Mouse (Mus musculus): Measurements from ENCODE around the gene Inhbe.

Inhbe gene

DNA sequence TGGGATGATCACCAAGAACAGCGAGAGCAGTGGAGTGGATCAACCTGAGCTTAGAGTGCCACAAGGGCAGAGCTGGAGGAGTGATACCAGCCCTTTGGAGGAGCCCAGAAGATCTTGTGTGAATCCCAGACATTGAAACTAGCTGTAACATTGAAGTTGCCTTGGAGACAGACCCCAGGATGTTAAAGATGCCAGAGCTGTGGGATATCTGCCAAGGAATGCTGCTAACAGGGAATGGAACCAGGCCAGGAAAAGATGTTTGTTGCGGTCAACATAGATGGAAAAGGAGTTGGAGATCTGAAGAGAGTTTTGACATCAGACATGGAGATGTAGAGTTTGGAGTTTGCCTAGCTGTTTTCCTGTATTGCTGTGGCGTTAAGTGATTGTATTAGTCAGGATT, 8.0 kb downstream of the Inhbe start:
- no peak for DNase-seq (ENCODE audit: low read depth, low spot score)

DNA sequence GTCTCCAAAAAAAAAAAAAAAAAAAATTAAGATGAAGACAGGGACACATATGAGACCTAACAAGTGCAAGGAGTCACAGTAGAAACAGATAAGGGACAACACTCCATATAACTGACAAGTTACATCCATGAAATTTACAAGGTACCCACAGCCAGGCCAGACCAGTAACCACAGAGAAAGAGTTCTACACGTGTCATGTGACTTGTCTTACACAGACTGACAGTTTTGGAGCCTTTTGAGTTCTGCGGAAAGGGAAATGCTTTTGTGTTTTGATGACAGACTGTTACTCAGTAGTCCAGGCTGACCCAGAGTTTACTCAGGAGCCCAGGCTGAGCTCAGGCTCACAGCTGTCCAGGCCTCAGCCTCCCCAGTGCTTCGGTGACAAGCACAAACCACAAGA, 11.2 kb downstream of the Inhbe start:
- no peak for DNase-seq (ENCODE audit: low read depth, low spot score)

DNA sequence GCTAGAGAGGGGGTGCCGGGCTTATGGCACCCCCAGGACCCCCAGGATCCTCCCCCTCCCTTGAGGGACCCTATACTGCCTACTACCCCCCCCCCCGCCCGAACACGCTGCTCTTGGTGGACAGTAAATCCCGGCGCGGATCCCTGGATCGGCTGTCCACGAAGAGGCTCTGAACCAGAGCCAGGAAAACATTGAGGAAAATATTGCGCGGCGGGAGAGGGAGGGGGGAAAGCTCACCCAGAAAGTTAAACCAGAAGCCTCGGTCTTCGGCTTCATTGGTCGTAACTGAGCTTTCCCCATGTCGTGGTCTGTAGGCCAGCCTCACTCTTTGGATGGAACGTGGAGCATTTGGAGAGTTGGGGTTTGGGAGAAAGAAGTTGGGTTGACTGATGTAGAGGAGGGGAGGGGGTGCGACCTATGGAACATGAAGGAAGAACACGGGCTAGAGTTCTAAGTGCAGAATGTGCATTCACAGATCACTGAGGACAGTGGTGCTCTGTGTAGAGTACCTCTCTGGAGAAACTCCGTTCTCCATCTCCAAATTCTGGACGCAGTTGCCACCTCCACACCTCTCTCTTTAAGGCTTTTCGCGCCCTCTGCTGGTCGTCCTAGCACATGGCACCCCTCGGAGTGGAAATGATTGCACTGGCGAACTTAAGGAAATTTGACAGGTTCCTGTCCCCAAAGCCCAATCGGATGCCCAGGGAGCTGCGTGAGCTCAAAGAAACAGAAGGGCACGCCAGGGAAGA, 12.1 kb downstream of the Inhbe start, which contains the start of gene Gli1:
TSS of gene Gli1 (minus strand) at position 84 of the 749 bp plus-strand sequence.
- peak; percentile 94 for DNase-seq (ENCODE audit: low read depth, low spot score)

DNA sequence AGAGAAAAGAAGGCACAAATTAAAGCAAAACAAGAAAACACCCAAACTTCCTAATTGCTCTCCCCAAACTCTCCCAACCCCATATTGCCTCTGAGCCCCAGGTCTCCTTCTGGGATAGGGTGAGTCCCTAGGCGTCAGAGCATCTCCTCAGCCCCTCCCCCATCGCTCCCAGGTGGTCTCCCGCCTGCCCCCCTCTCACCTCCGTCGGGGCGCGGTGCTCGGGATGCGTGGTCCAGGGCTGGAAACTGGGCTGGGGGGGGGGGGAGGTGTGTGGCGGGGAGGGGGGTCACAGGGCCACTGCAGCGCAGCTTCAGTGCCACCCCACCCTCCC, 12.9 kb downstream of the Inhbe start:
- no peak for DNase-seq (ENCODE audit: low read depth, low spot score)

DNA sequence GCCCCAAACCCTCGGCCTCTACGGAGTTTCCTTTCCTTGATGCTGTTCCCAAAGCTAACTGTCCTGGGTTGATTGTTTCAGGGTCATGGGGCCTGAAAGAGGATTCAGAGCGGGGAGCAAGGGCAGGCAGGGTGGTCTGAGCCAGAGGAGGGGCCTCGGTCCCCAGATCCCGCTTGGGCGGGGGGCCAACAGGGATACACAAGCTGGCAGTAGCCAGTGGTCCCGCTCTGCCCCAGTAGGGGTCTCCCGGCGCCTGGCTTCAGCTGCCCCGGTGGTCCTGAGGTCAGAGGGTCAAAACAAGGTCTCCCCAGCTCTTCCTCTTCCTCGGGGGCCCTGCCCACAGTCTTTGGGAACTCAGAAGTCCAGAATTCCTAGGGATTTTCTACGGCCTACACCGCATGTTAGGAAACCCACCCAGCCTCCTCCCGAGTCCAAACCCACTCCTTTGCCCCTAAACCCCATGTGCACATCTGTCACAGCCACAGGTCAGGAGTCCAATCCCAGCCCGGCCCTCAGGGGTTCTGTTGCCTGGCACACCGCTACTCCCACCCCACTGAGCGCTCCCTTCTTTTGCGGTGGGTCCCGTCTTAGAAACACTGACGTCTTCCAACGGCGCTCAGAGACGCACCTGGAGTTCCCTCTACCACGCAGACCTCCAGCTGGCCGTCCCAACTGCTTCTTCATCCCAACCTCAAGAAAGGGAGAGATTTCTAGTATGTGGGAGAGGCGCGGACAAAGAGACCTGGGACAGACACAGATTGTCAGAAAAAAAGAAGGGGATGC, 13.4 kb downstream of the Inhbe start:
- no peak for DNase-seq (ENCODE audit: low read depth, low spot score)

DNA sequence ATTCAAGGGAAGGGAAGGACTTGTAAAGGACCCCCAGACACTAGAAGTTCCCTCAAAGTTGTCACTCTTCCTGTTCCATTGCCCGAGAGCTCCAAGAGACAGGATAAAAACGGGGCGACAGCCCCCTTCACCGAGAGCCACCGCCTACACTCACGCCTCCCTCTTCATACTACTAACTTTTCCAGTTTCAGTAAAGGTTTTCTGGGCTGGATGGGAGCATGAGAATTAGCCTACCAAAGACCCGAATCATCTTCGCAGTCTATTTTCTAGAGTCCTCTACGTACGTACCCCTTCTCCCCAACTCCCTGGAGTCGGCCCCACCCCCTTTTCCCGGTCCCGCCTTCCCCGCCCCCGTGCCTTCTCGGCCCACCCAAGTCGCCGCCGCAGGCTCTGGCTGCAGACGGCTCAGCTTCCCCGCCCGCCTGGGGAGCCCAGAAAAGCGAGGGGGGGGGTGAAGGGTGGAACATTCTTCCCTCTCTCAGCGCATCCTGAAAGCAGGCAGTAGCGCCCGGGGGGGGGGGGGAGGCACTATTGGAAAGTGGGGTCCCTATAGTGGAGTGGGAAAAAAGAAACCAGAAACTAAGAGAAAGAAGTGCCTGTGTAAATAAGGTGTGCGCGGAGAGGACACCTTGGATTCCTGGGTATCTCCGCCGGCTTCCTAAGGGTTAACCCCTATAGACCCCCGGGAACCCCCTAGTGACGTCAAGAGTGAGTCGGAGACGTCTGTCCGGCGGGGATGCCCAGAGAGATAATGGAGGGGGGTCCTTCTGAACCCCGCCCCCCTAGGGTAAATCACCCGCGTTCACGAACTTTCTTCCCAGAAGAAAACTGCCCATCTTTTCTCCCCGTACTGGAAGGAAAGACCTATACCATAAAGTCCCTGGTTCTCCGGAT, 14.3 kb downstream of the Inhbe start:
- peak; percentile 74 for DNase-seq (ENCODE audit: low read depth, low spot score)

DNA sequence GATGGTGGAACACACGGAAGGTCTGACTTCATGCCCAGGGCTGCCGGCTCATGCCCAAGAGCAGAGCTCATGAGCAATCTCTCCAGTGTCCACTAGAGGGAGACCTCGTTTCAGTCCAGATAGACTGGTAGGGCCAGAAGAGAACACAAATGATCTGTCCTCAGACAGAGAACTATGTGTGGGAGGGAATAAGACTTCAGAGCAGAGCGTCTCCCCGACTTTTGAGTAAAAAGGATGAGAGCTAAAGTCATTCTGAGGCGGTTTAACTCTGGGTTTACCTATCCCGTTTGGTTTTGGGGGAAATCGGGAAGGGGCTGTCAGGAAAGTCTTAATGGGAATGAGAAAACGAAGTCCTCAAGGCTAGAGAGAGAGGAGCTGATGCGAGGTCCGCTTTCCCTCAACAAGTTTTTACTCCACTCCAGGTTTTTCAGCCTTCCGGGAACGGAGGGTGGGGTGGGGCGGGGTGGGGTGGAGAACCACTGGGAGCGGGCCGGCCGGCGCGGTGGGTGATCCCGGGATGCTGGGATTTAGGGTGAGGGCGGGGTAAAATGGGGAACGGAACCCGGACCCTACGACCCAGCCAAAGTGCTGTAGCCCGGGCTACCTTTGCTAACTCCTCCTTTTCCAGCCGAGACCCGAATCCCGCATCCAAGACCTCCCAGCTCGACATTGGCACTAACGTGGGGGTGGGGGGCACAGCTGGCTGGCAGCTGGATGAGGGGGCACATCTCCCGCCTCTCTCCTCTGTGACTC, 15.1 kb downstream of the Inhbe start:
- peak; percentile 94 for DNase-seq (ENCODE audit: low read depth, low spot score)

DNA sequence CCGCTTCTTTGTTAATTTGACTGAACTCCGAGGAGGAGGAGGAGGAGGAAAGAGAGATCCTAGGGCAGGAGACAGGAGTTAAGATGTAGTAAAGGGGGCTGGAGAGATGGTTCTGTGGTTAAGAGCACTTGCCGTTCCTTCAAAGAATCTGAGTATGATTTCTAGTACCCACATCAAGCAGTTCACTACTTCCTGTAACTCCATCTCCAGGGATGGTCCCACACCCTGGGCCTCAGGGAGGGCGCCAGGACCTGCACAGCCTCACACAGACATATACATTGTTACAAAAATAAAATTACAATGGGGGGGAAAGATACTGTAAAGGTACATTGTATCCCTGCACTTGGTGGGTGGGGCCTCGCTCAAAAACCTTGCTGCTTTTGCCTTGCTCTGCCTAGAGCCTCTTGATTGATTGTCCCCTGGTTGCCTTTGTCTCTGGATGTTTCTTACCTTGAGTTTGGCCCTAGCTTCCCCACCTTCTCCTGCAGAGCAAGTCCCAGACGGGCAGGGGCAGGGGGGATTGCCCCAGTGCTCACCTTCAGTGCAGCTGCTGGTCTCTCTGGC, 16.6 kb downstream of the Inhbe start:
- no peak for DNase-seq (ENCODE audit: low read depth, low spot score)

DNA sequence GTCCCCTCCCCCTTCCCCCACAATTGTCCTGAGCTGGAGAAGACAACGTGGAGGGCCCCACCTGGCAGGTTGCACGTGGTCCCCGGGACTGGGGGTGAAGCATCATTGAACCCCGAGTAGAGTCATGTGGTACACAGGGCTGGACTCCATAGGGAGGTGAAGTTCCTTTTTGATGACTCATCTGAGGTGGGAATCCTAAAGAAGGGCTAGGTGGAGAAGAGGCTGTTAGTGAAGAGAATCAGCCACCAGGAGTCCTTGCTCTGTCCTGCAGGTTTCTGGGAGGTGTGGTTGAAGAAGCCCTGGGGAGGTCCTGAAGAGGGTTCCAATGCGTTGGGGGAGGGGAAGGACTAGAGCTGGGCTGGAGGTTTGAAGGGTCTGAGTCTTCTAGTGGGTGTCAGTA, 17.3 kb downstream of the Inhbe start:
- DNase-seq (ENCODE audit: low read depth, low spot score), result peak; percentile 46

DNA sequence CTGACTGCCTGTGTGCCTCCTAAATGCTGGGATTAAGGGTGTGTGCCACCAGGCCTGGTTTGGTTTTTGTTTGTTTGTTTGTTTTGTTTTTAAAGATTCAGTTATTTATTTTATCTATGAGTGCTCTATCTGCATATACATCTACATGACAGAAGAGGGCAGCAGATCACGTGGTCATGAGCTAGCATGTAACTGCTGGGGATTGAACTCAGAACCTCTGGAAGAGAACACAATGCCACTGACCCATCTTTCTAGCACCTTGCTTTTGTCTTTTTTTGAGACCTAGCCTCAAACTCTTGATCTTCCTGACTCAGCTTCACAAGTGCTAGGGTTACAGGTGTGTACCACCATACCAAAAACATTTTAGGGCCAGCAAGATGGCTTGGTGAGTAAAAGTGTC, 18.9 kb downstream of the Inhbe start:
- no peak for DNase-seq (ENCODE audit: low read depth, low spot score)

DNA sequence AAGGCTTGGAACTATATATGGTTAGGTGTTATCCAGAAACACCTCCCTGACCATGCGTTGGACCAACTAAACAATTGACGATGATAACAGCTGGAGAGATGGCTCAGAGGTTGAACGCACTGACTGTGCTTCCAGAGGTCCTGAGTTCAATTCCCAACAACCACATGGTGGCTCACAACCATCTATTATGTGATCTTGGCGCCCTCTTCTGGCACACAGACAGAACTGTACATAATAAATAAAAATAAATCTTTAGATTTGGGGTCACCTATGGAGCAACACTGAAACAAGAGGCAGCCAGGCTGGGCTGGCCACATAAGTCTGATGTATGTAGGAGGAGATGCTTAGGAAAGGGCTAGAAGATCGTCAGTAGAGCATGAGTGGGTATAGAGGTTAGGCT, 21.1 kb downstream of the Inhbe start:
- DNase-seq (ENCODE audit: low read depth, low spot score), result peak; percentile 76

DNA sequence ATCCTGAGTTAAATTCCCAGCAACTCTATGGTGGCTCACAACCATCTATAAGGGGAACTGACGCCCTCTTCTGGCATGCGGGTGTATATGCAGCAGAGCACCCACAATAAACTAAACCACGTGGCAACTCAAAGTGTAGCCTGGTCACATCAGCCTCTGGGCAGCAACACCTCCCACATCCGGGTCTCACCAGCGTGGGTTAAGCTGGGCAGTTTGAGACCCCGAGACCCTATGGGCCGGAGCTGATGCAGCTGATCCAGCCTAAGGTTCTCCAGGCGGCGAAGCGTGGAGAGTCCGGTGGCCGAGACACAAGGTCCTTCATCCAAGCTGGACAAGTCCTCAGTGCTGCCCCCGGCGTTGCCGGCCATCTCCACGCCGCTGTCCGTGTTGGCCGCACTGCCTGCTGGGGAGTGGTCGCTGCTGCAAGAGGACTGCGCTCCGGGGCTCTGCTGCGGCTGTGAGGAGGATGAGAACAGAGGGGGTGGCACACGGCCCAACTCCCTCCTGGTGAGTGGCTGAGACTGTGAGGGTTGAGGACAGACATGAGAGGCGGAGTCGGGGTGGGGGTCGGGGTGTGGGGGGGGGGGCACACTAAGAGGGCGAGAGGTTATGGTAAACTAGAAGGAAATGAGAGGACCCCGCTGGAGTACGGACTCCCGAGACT, 21.9 kb downstream of the Inhbe start:
- DNase-seq (ENCODE audit: low read depth, low spot score), result peak; percentile 89

DNA sequence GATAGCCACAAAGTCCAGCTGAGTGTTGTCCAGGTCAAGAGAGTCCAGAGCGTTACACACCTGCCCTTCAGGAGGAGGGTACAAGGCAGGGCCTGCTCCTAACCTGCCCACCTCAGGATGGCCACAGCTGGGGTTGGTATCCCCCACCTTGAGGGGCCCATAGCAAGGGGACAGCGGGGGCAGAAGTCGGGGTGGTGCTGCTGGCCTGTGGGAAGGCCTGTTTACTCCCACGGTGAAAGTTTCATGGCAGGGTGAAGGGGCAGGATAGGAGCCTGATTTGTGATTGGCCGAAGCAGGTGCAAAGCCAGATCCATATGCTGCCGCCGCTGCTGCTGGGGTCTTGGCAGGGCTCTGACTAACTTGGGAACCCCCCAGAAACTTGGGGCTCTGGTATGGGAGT, 24.0 kb downstream of the Inhbe start:
- DNase-seq (ENCODE audit: low read depth, low spot score), result no peak

DNA sequence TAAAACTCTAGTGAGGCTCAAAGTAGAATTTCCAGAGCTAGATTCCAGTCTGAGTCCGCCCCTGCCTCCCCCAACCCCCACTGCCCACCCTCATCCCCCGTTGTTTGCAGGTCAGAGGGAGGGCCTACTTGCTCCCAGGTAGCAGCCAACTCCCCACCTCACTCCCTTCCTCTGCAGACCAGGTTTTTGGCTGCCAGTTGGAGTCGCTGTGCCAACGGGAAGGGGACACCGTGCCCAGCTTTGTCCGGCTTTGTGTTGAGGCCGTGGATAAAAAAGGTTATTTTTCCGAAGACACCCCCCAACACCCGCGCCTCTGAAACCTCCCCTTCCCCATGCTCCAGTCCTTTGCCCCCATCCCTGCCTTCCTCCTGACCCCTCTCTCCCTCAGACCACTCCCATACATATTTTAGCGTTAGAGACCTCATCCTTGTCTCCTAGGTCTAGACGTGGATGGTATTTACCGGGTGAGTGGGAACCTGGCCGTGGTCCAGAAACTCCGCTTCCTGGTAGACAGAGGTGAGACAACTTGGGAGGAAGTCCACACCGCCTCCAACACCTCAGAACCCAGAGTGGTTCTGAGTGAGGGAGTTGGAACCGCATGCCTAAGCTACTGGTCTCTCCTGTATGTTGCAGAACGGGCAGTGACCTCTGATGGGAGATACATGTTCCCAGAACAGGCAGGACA, 26.6 kb downstream of the Inhbe start:
- no peak for DNase-seq (ENCODE audit: low read depth, low spot score)

DNA sequence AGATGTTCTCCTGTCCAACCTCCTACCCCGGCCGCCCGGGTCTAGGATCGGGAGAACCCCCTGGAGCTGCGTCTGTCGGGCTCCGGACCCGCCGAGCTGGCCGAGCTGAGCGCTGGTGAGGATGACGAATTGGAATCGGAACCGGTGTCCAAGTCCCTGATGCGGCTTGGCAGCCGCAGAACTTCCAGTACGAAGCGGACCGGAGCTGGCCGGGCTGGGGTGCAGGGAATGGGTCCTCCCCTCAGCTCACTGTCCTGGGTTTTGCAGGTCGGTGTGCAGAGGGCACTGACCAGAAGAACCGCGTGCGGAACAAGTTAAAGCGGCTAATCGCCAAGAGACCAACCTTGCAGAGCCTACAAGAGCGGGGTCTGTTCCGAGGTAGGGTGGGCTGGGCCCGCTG, 27.4 kb downstream of the Inhbe start:
- no peak for DNase-seq (ENCODE audit: low read depth, low spot score)

DNA sequence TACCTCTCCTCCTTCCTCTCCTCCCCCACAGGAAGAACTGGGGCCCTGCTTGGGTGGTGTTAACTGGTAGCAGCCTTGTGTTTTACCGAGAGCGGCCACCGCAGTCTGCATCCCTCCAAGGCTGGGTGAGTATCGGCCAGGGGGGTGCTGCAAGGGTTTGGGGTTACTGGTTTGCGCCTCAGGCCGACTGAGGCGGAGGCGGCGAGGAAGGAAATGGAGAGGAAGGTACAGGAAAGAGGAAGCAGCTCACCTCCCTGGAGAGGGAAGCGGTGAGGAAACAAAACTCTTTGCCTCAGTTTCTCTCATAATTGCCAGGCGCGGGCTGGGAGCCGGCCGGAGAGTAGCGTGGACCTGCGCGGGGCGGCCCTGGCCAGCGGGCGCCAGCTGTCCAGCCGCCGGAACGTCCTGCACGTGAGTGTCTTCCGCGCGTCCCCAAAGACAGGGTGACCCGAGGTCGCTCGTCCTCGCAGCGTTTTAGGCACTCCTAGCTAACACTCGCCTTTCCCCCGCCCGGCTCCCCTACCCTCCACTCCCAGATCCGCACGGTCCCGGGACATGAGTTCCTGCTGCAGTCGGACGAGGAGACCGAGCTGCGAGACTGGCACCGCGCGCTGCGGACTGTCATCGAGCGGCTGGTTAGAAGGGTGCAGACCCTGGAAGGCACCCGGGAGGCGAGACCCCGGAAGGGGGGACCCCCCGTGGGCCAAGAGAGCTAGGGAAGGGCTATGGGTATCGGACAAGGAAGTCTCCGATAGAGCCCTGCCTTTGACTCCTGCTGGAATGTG, 28.0 kb downstream of the Inhbe start:
- DNase-seq (ENCODE audit: low read depth, low spot score), result peak; percentile 38

DNA sequence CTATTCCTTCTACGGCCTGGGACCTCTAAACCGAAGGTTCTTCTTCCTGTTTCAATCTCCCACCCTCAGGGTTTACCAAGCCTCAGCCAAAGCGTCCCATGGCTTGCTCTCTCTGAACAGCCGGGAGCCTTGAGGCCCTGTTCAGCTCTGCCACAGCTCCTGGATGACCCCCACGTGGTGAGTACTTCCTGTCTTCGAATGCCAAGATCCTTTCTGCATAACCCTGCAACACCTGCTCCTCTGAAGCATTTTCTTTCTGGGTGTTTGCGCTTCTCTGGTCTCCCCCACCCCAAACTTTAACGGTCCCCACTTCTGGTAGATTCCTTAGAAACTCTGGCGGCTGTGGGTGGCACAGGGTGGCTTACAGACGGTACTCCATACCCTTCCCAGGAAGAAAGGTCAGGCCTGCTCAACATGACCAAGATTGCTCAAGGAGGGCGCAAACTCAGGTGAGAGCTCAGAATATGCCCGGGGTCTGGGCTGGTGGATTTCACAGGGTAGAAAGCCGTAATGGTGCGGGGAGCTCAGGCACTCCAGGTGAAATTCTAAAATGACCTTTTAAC, 28.7 kb downstream of the Inhbe start:
- DNase-seq (ENCODE audit: low read depth, low spot score), result no peak

DNA sequence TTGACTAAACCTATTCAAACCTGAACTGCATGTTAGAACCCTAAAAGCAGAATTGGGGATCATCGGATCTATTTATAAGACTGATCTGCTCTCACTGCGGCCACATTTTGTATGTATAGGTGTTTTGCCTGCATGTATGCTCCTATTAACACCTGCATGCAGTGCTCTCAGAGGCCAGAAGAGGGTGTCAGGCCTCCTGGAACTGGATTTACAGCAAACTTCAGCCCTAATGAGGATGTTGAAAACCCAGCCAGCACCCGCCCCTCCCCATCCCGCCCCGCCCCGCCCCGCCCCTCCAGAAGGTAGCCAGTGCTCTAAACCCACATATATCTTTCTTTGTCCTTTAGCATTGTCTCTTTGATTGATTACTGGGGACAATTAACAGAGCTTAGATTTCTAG, 29.7 kb downstream of the Inhbe start:
- DNase-seq (ENCODE audit: low read depth, low spot score), result peak; percentile 89

Data from ZHBTc4 (cell line).